Mouse (Mus musculus): Measurements from ENCODE around the gene Miga1.
A peak's percentile ranks its signal among the peaks of the same experiment; 100 is the strongest.

The Miga1 gene

GRCm38 (mm10) chr3:152287810-152288209, 52.4 kb downstream of the Miga1 start:
- DNase-seq (ENCODE audit: low spot score): no peak

- DNase-seq (ENCODE audit: low spot score): no peak
Observed at GRCm38 (mm10) chr3:152284759-152285158, 55.4 kb downstream of the Miga1 start.

GRCm38 (mm10) chr3:152284306-152284705, 55.9 kb downstream of the Miga1 start:
- no peak for DNase-seq (ENCODE audit: low spot score)

GRCm38 (mm10) chr3:152282126-152282525, 58.1 kb downstream of the Miga1 start:
- peak; percentile 23 for DNase-seq (ENCODE audit: low spot score)

GRCm38 (mm10) chr3:152278431-152278830, 61.8 kb downstream of the Miga1 start:
- DNase-seq (ENCODE audit: low spot score): no peak

GRCm38 (mm10) chr3:152277912-152278311, 62.3 kb downstream of the Miga1 start:
- DNase-seq (ENCODE audit: low spot score): no peak

GRCm38 (mm10) chr3:152276935-152277334, 63.3 kb downstream of the Miga1 start:
- no peak for DNase-seq (ENCODE audit: low spot score)

- no peak for DNase-seq (ENCODE audit: low spot score)
Observed at GRCm38 (mm10) chr3:152275008-152275407, 65.2 kb downstream of the Miga1 start.

GRCm38 (mm10) chr3:152272974-152273685, 67.1 kb downstream of the Miga1 start:
- DNase-seq (ENCODE audit: low spot score): no peak

- no peak for DNase-seq (ENCODE audit: low spot score)
Observed at GRCm38 (mm10) chr3:152271876-152272275, 68.3 kb downstream of the Miga1 start.

- no peak for DNase-seq (ENCODE audit: low spot score)
Observed at GRCm38 (mm10) chr3:152271071-152271710, 69.0 kb downstream of the Miga1 start.

- DNase-seq (ENCODE audit: low spot score): no peak
Observed at GRCm38 (mm10) chr3:152268099-152268498, 72.1 kb downstream of the Miga1 start.

- no peak for DNase-seq (ENCODE audit: low spot score)
Observed at GRCm38 (mm10) chr3:152266036-152266421, 74.2 kb downstream of the Miga1 start, which contains the start of gene Nexn. Nexn (minus strand) TSS chr3:152266350.

- no peak for DNase-seq (ENCODE audit: low spot score)
Observed at GRCm38 (mm10) chr3:152265351-152266035, 74.7 kb downstream of the Miga1 start.

- no peak for DNase-seq (ENCODE audit: low spot score)
Observed at GRCm38 (mm10) chr3:152264830-152265229, 75.4 kb downstream of the Miga1 start.

GRCm38 (mm10) chr3:152264374-152264773, 75.8 kb downstream of the Miga1 start:
- no peak for DNase-seq (ENCODE audit: low spot score)

- no peak for DNase-seq (ENCODE audit: low spot score)
Observed at GRCm38 (mm10) chr3:152261948-152262347, 78.3 kb downstream of the Miga1 start.

- DNase-seq (ENCODE audit: low spot score): no peak
Observed at GRCm38 (mm10) chr3:152261436-152261835, 78.8 kb downstream of the Miga1 start.

- DNase-seq (ENCODE audit: low spot score): no peak
Observed at GRCm38 (mm10) chr3:152260362-152260761, 79.8 kb downstream of the Miga1 start.

- DNase-seq (ENCODE audit: low spot score): peak; percentile 66
Observed at GRCm38 (mm10) chr3:152259409-152259808, 80.8 kb downstream of the Miga1 start.

GRCm38 (mm10) chr3:152257528-152257927, 82.7 kb downstream of the Miga1 start:
- no peak for DNase-seq (ENCODE audit: low spot score)

- DNase-seq (ENCODE audit: low spot score): no peak
Observed at GRCm38 (mm10) chr3:152250487-152250886, 89.7 kb downstream of the Miga1 start.

GRCm38 (mm10) chr3:152247708-152248107, 92.5 kb downstream of the Miga1 start:
- no peak for DNase-seq (ENCODE audit: low spot score)
